Mouse (Mus musculus) liver, postnatal 0 days (tissue): ENCODE data around the gene Zcchc7. TPM values are rescaled to one million over a fixed set of nuclear protein-coding genes. Genes with fewer than 3 reads are reported as not detected.

Experiments used
- ATAC-seq: fragments of 200-750 bp; cut with Nextera tagmentation; 2 replicates; pipeline ENCODE4 v1.8.0; 2017; ENCODE audit warnings: mild to moderate bottlenecking, moderate library complexity
- DNase-seq: peaks from one replicate; pipeline ENCODE4 v3.0.0-alpha.2; 2016
- H3K27ac ChIP-seq: fragments of 300-500 bp; sonication (generic); 2 replicates; pipeline ENCODE4 v1.5.1; 2014; ENCODE audit warnings: antibody characterized with exemption, moderate library complexity, mild to moderate bottlenecking, low read depth
- H3K27me3 ChIP-seq: fragments of 300-500 bp; sonication (generic); 2 replicates; pipeline ENCODE4 v1.6.1; 2014; ENCODE audit warnings: low read length, control low read depth, mixed read lengths; ENCODE audit not compliant: insufficient read depth
- H3K36me3 ChIP-seq: fragments of 300-500 bp; sonication (generic); replicated peaks from 2 replicates; pipeline ENCODE4 v1.6.1; 2014; ENCODE audit warnings: mild to moderate bottlenecking, control low read depth, low read length, moderate library complexity, mixed read lengths; ENCODE audit not compliant: insufficient read depth
- H3K4me1 ChIP-seq: fragments of 300-500 bp; sonication (generic); 2 replicates; pipeline ENCODE4 v1.6.1; 2014; ENCODE audit warnings: antibody characterized with exemption, mild to moderate bottlenecking, control low read depth; ENCODE audit not compliant: insufficient read depth
- H3K4me2 ChIP-seq: fragments of 300-500 bp; sonication (generic); 2 replicates; pipeline ENCODE4 v1.6.1; 2014; ENCODE audit warnings: low read depth, mild to moderate bottlenecking, low read length, moderate library complexity, mixed read lengths
- H3K4me3 ChIP-seq: fragments of 300-500 bp; sonication (generic); 2 replicates; pipeline ENCODE4 v1.5.1; 2014; ENCODE audit warnings: low read depth, low read length
- H3K9ac ChIP-seq: fragments of 300-500 bp; sonication (generic); replicated peaks from 2 replicates; pipeline ENCODE4 v1.6.1; 2014; ENCODE audit warnings: mild to moderate bottlenecking, moderate library complexity
- H3K9me3 ChIP-seq: fragments of 300-500 bp; sonication (generic); 2 replicates; pipeline ENCODE4 v1.6.1; 2016; ENCODE audit warnings: mild to moderate bottlenecking, control low read depth, low read length, mixed read lengths
- CTCF ChIP-seq: sonication (generic); IDR thresholded peaks from 2 replicates; pipeline ENCODE4 v1.5.1; 2016; ENCODE audit warnings: antibody characterized with exemption, low read depth
- EP300 ChIP-seq: IDR thresholded peaks from 2 replicates; pipeline ENCODE4 v1.6.1; 2016; ENCODE audit warnings: antibody characterized with exemption, low read depth, mild to moderate bottlenecking
- WGBS: fragments of 180-500 bp; shearing (Covaris S2); extraction: QIAGEN DNeasy Blood & Tissue Kit; methylation state at CpG from one replicate; pipeline ENCODE4 v1.1.7; 2014; ENCODE audit not compliant: insufficient replicate concordance; 5-methylcytosine and 5-hydroxymethylcytosine counted together
- polyA plus RNA-seq: library from polyadenylated mRNA; unstranded; fragments of >200 nt; fragmentation: Nextera tagmentation; extraction: Ambion mirVana; gene quantifications from 2 replicates; pipeline ENCODE4 v1.2.1, GENCODE M21; 2015

Gene Zcchc7
- polyA plus RNA-seq, 1 experiment from 2014 or later = 19.6 TPM

DNA sequence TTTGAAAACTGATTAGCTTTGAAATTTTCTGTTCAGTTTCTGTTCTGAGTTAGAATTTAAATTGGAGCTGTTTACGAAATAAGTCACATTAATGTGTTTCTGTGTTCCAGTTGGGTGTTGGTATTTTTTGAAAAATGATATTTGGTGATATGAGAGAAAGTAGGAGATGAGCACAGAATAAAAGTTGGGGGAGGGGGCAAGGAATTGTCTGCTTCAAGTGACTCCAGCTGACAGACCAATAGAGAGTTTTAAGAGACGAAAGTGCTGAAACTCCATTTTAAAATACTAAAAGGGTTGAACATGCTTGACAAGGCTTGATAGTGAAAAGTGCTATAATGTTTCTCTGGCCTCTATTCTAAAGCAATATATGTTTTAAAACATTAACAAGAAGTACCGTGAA lies 21.4 kb downstream of the Zcchc7 start:
- H3K27me3 ChIP-seq = no peaks in the 10 kb centered on the region
- no peaks in the 10 kb centered on the region for H3K9me3 ChIP-seq
- 90% methylated on average over 3 of the region's 3 CpGs for WGBS
- H3K4me3 ChIP-seq = no peak overlapping the region
- no peak overlapping the region for H3K9ac ChIP-seq
- ATAC-seq = no peak
- H3K36me3 ChIP-seq = no peaks in the 10 kb centered on the region
- no peak for DNase-seq
- no peak overlapping the region for H3K4me2 ChIP-seq
- TF ChIP-seq EP300 (no peak), CTCF (no peak)
- no peaks in the 10 kb centered on the region for H3K4me1 ChIP-seq
- no peak overlapping the region for H3K27ac ChIP-seq

DNA sequence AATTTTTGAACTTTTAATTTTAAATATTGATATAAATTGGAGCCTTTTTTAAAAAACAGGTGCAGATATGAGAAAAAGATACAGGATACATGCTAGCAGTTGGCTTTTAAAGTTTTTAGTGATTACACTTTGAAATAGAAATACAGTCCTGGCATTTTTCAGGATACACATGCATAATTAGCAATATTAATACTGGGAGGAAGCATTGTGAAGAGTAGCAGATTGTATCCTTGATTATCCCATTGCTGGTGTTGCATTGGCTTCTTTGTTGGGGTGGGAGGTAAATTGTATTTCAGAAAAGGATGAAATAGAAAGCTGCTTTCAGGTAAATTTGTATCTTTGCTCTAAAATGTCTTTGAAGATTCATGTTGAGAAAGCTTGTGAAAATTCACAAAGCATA lies 22.0 kb downstream of the Zcchc7 start:
- ATAC-seq = no peak
- no peak overlapping the region for H3K4me3 ChIP-seq

DNA sequence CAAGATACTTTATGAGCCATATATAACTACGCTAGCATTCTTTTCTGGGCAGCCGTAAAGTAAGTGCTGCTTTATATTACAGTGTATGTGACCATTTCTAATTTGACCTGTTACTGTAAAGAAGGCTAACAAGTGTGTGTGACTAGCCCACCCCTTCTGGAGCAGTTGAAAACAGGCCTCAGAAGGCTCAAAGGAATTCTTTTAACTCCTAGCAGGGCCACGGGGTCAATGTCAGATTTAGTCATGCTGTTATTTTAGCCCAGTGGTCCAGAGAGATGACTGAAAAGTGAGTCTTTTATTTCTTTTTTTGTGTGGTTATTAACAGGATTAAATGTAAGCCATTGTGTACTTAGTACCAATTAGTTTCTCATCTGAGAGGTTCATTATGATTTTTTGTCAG lies 22.6 kb downstream of the Zcchc7 start:
- H3K27ac ChIP-seq = no peak overlapping the region
- no peak overlapping the region for H3K4me3 ChIP-seq
- H3K9ac ChIP-seq = no peak overlapping the region
- no peak for DNase-seq
- no peaks in the 10 kb centered on the region for H3K36me3 ChIP-seq
- no peaks in the 10 kb centered on the region for H3K27me3 ChIP-seq
- no peak overlapping the region for H3K4me2 ChIP-seq
- no peaks in the 10 kb centered on the region for H3K9me3 ChIP-seq
- TF ChIP-seq CTCF = no peak
- no peak for TF ChIP-seq EP300
- 70% methylated on average over 3 of the region's 3 CpGs for WGBS
- 0 out of 2 replicates have a peak, but pooled peaks cover under 1% of the 10 kb centered on the region for H3K4me1 ChIP-seq
- ATAC-seq = no peak

More for the DNA sequence above, 22.0 kb downstream of the Zcchc7 start:
- H3K4me2 ChIP-seq = no peak overlapping the region
- no peak for DNase-seq
- no peak overlapping the region for H3K9ac ChIP-seq
- no peaks in the 10 kb centered on the region for H3K36me3 ChIP-seq
- no peak overlapping the region for H3K27ac ChIP-seq
- TF ChIP-seq EP300 = no peak
- no peak for TF ChIP-seq CTCF
- no peaks in the 10 kb centered on the region for H3K9me3 ChIP-seq
- H3K27me3 ChIP-seq = no peaks in the 10 kb centered on the region
- no peaks in the 10 kb centered on the region for H3K4me1 ChIP-seq

DNA sequence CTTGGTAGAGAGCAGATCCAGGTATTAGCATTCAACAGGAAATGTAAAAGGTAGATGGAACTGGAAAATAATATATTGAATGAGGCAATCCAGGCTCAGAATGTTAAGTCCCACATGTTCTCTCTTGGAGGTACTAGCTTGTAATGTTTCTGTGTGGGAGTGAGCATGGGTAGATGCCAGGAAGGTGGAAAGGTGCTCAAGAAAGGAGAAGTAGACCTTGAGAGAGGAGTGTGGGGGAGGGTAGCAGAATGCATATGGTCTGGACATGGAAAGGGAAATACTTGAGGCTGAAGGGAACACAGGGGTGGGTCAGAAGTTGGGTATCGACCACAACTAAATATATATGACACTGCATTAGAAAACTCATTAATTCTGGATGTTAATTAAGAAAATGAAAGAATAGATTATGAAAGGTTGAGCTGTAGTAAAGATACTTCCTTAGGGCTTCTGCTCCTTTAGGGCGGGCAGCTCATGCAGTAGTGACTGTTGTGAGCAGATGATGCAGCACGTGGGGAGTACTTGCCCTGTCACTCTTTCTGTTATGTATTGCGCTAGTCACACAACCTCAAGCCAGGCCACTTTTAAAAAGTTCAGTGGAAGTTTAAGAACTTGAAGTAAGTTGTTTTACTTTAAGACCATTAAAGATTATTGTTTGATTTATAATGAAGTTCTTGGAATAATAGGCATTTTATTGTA lies 24.9 kb downstream of the Zcchc7 start:
- Histone ChIP-seq H3K9ac (no peak overlapping the region), H3K4me3 (no peak overlapping the region), H3K27ac (no peak overlapping the region), H3K36me3 (no peaks in the 10 kb centered on the region), H3K4me2 (no peak overlapping the region), H3K27me3 (no peaks in the 10 kb centered on the region), H3K9me3 (no peaks in the 10 kb centered on the region), H3K4me1 (0 out of 2 replicates have a peak, but pooled peaks cover 2% of the 10 kb centered on the region)
- no peak for TF ChIP-seq EP300
- DNase-seq (no peak), ATAC-seq (no peak)
- WGBS = 55% methylated on average over 4 of the region's 4 CpGs

DNA sequence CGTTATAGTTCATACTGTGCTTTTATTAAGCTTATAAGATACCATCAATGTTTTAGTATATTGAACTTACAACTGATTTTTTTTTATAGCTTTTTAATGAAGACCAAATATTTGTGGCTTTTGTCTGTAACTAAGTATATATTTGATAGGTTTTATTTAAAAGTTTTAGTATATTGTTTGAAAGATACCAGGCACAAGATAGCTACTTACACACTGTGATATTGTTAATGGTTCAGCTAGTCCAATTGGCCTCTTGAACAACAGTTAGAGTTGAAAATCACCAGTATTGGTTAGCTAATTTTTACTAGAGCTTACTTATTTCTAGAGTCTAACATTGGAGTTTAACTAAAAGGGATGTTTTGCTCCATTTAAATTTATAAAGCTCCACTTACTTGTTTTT lies 25.8 kb downstream of the Zcchc7 start:
- TF ChIP-seq EP300 (no peak), CTCF (no peak)
- H3K9me3 ChIP-seq = no peaks in the 10 kb centered on the region
- 0 out of 2 replicates have a peak, but pooled peaks cover 2% of the 10 kb centered on the region for H3K4me1 ChIP-seq
- H3K9ac ChIP-seq = no peak overlapping the region
- DNase-seq (no peak), ATAC-seq (no peak)
- H3K4me3 ChIP-seq = no peak overlapping the region
- 89% methylated on average over 1 of the region's 1 CpGs for WGBS
- H3K27ac ChIP-seq = no peak overlapping the region
- no peaks in the 10 kb centered on the region for H3K27me3 ChIP-seq
- no peaks in the 10 kb centered on the region for H3K36me3 ChIP-seq
- no peak overlapping the region for H3K4me2 ChIP-seq

DNA sequence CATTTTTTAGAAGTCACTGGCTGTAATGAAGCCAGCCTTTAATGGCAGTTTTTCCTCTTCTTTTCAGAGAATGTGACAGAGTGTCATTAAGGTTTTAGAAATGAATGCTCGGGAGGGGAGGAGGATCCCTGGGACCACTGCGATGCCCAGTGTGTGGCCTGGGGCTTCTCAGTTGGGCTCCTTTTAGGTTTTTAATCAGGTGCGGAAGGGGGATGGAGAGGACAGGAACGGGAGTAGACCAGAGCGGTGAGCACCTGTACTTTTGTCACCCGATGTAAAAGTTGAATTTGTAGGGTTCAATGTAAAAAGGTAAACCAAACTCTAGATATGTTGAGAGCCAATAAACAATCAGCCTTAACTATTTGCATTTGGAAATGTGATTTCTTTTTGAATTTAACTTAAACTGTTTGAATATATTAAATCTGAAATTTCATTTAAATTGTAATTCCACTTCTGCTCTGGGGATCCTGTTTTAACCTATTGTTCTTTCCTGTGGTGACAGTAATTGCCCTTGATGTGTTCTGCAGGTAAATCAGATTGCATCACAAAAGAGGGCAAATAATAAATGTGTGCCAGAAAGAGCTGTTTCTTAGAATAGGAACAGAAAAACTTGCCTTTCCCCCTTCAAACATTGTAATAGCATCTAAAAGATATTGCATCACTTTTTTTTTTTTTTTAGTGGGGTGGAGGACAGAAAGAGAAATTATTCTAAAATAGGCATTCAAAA lies 28.1 kb downstream of the Zcchc7 start:
- no peak overlapping the region for H3K27ac ChIP-seq
- H3K27me3 ChIP-seq = no peaks in the 10 kb centered on the region
- 0 out of 2 replicates have a peak, but pooled peaks cover 2% of the 10 kb centered on the region for H3K4me1 ChIP-seq
- ATAC-seq (no peak), DNase-seq (no peak)
- H3K36me3 ChIP-seq = 0 out of 2 replicates have a peak, but pooled peaks cover 2% of the 10 kb centered on the region
- H3K4me3 ChIP-seq = no peak overlapping the region
- H3K9ac ChIP-seq = no peak overlapping the region
- H3K9me3 ChIP-seq = no peaks in the 10 kb centered on the region
- H3K4me2 ChIP-seq = no peak overlapping the region
- no peak for TF ChIP-seq EP300
- WGBS = 77% methylated on average over 6 of the region's 6 CpGs
